Mouse (Mus musculus) layer of hippocampus, adult 6 months (tissue): Measurements from ENCODE around the gene Ripor1. TPM values are rescaled to one million over a fixed set of nuclear protein-coding genes. Genes with fewer than 3 reads are reported as not detected.

Source experiments
- long read RNA-seq, 2 experiments: library from polyadenylated mRNA; unstranded; transcript quantifications; one replicate each; pipeline ENCODE4 v2.0.0; 2019 to 2020
- microRNA-seq: library from miRNA; unstranded; fragments of <30 nt; microRNA quantifications from one replicate; pipeline ENCODE4 v1.2.0, GENCODE M21; 2020
- polyA plus RNA-seq: library from polyadenylated mRNA; unstranded; fragments of <200 nt; fragmentation: Nextera tagmentation; gene quantifications from 2 replicates; pipeline ENCODE4 v1.2.3, GENCODE M21; 2021

Gene Ripor1
- polyA plus RNA-seq: 44.1 and 57.0 TPM in 2 replicates
- long read RNA-seq, experiment 1, partial matches to known transcripts: 21 of 22 reads
- long read RNA-seq, experiment 1, other reads (novel, unspliced or antisense): 1 of 22 reads
- long read RNA-seq, experiment 2, full-length matches to known transcripts: 1 of 40 reads
- long read RNA-seq, experiment 2, partial matches to known transcripts: 36 of 40 reads
- long read RNA-seq, experiment 2, other reads (novel, unspliced or antisense): 3 of 40 reads

DNA sequence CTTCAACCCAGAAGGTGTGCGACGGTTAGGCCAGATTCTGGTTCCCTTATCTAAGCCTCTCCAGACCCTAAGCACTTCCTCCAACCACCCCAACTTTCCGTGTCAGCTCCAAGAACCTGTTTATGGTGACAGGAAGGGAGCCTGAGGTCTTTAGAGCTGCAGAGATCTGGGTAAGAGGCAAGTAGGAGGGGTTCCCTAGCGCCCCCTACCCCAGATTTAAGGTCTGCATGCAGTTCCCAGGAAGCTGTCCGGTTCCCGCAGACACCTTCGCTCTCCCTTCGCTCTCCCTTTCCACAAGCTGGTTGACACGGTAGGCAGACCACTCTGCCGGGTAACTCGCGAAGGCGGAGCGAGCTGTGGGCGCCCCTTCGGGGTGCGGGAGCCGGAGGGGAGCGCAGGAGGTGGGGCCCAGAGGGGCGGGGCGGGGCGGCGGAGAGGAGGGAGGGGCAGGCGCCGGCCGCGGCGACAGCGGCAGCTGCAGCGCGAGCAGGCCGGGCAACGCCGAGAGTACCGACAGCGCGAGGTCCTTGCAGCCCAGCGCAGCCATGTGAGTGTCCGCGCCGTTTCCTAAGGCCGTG, at the start of gene Ripor1:
Gene Ripor1 (plus strand): TSS at position 452 of the 578 bp plus-strand sequence.

GRCm38 (mm10) chr8:105565952-105566702, 38.9 kb upstream of the Ripor1 start, which contains the start of gene Atp6v0d1:
Gene Atp6v0d1 (minus strand): TSS chr8:105566047.

DNA sequence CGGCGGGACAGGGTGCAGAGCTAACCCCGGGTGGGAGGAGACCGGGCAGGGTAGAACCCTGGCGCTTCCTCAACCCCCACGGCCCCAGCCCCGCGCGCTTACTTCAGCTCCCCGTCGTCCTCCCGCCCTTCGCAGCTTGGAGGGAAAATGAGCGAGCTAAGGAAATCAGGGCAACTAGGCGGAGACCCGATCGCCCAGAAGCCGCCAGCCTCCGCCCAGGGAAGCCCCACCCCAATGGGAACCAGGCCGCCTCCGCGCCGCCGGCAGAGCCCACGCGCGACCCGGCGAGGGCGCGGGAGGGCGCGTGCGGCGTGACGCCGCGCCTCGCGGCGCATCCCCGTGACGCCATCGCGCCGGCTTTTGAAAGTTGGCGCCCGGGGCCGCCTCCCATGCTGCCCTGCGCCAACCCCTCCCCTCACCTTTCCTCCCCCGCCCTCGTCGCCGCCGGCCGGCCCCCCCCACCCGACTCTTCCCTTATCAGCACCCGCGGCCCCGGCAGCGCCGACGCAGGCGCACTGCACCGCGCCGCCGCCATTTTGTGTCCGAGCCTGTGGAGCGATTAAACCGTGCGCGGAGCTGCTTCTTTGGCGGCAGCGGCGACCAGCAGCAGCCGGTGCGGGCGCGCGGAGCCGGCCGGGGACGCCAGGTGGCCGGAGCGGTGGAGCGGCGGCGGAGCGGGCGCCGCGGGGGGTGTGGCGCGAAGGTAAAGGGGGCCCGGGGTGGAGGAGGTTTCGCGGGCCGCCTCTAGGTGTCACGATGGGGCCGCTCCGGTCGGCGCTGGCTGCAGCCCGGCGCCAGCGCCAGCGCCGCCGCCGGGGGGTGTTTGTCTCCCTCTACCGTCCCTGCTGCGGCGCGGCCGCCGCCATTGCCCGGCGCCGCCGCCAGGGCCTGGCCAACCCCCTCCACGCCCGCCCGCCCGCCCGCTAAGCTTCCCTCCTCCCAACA, 31.2 kb downstream of the Ripor1 start, which contains the start of gene Ctcf:
Gene Ctcf (plus strand): TSS at position 551 of the 945 bp plus-strand sequence.

DNA sequence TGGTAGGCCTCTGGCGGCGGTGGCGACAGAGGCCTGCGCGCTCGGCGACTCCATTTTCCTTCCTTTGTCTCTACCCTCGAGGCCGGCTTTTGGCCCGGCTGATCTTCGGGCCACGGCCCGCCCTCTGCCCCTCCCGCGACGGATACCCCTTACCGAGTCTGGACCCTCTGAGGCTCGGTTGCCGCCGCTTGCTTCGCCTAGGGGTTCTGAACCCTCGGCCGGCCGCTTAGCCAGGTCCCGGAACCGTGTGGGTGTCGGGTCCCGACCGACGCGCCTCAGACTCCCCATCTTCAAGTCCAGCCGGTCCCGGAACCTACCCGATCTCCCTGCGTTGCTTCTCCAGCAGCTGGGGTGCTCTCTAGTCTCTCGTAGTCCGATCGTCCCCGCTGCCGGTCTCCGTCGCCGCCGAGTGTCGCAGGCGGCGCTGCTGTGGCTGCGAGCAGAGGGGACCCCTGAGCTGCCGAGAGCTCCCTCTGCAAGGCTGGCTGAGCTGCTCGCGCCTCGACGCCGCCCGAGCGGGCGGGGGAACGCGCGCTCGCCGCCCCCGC, 32.0 kb downstream of the Ripor1 start, which contains the start of gene Agrp:
Gene Agrp (minus strand): TSS at position 431 of the 548 bp plus-strand sequence.

Small RNA genes within 50 kb of the gene (microRNA-seq; reads per million reads assigned to microRNA genes)
- 0.64 reads per million for gene Mir1966

Other genes with a start within 250 kb of the Ripor1 start
- gene Plekhg4, start 232.0 kb upstream of the Ripor1 start, polyA plus RNA-seq: 0.11 TPM in 1 of 2 replicates, not detected in the other
- gene Kctd19, start 191.8 kb upstream of the Ripor1 start, polyA plus RNA-seq: not detected in 2 replicates
- 0.36 and 0.43 TPM in 2 replicates for gene Lrrc36, start 191.7 kb upstream of the Ripor1 start, polyA plus RNA-seq
- gene Tppp3, start 133.7 kb upstream of the Ripor1 start, polyA plus RNA-seq: 45.8 and 47.2 TPM in 2 replicates
- 18.5 and 23.0 TPM in 2 replicates for gene Zdhhc1, start 108.4 kb upstream of the Ripor1 start, polyA plus RNA-seq
- not detected in 2 replicates for gene Hsd11b2, start 86.5 kb upstream of the Ripor1 start, polyA plus RNA-seq
- 112 and 125 TPM in 2 replicates for gene Atp6v0d1, start 39.2 kb upstream of the Ripor1 start, polyA plus RNA-seq
- gene Ctcf, start 31.3 kb downstream of the Ripor1 start, polyA plus RNA-seq: 13.1 and 14.2 TPM in 2 replicates
- gene Agrp, start 32.1 kb downstream of the Ripor1 start, polyA plus RNA-seq: 0.40 and 0.55 TPM in 2 replicates
- gene Carmil2, start 81.0 kb downstream of the Ripor1 start, polyA plus RNA-seq: 20.9 and 32.8 TPM in 2 replicates
- 32.5 and 41.3 TPM in 2 replicates for gene Acd, start 95.8 kb downstream of the Ripor1 start, polyA plus RNA-seq
- gene Pard6a, start 95.9 kb downstream of the Ripor1 start, polyA plus RNA-seq: 67.5 and 73.3 TPM in 2 replicates
- gene 4933405L10Rik, start 102.4 kb downstream of the Ripor1 start, polyA plus RNA-seq: 0.18 and 0.19 TPM in 2 replicates
- 5.8 and 6.3 TPM in 2 replicates for gene Enkd1, start 103.0 kb downstream of the Ripor1 start, polyA plus RNA-seq
- gene Gfod2, start 153.4 kb downstream of the Ripor1 start, polyA plus RNA-seq: 18.4 and 20.8 TPM in 2 replicates
- 3.1 TPM in 2 replicates for gene Ranbp10, start 222.1 kb downstream of the Ripor1 start, polyA plus RNA-seq
- gene Tsnaxip1, start 222.5 kb downstream of the Ripor1 start, polyA plus RNA-seq: 0.36 and 0.59 TPM in 2 replicates
- 10.9 and 12.0 TPM in 2 replicates for gene Cenpt, start 248.0 kb downstream of the Ripor1 start, polyA plus RNA-seq
- 45.1 and 53.6 TPM in 2 replicates for gene Thap11, start 249.9 kb downstream of the Ripor1 start, polyA plus RNA-seq